Mouse (Mus musculus) cerebellum, adult 2 months (tissue): ENCODE measurements around the gene Uchl5. TPM values are rescaled to one million over a fixed set of nuclear protein-coding genes. Genes with fewer than 3 reads are reported as not detected.

Experiments
- DNase-seq, 2 experiments: peaks; one replicate each; pipeline ENCODE4 v3.0.0; 2021
- H3K27ac ChIP-seq: fragments of 200-500 bp; 2 replicates; pipeline ENCODE4 v1.5.1; 2012; ENCODE audit warnings: low read length, control low read depth, inconsistent platforms; ENCODE audit not compliant: insufficient read depth
- H3K27me3 ChIP-seq: fragments of 200-500 bp; 2 replicates; pipeline ENCODE4 v1.6.1; 2012; ENCODE audit warnings: inconsistent platforms, mild to moderate bottlenecking, low read length, moderate library complexity; ENCODE audit not compliant: control insufficient read depth, insufficient read depth
- H3K4me1 ChIP-seq: fragments of 200-500 bp; 2 replicates; pipeline ENCODE4 v1.6.1; 2011; ENCODE audit warnings: low read length; ENCODE audit not compliant: control insufficient read depth, insufficient read depth
- H3K4me3 ChIP-seq: fragments of 200-500 bp; replicated peaks from 2 replicates; pipeline ENCODE3; 2011; ENCODE audit warnings: mild to moderate bottlenecking, low read depth, low read length, control low read depth; ENCODE audit not compliant: insufficient read depth
- CTCF ChIP-seq: fragments of 200-500 bp; IDR thresholded peaks from 2 replicates; pipeline ENCODE4 v1.5.1; 2011; ENCODE audit warnings: low read depth, mild to moderate bottlenecking, control low read depth, low read length, moderate library complexity, borderline replicate concordance; ENCODE audit not compliant: insufficient read depth
- POLR2A ChIP-seq: fragments of 200-500 bp; IDR thresholded peaks from 2 replicates; pipeline ENCODE4 v1.6.1; 2011; ENCODE audit warnings: low read length, control low read depth, borderline replicate concordance; ENCODE audit not compliant: insufficient read depth
- WGBS: fragments of 180-500 bp; shearing (Covaris S2); methylation state at CpG from one replicate; pipeline ENCODE4 v1.1.7; 2018; 5-methylcytosine and 5-hydroxymethylcytosine counted together
- polyA plus RNA-seq: library from polyadenylated mRNA; depleted of rRNA; stranded (reverse); fragments of >200 nt; gene quantifications from 2 replicates; pipeline ENCODE4 v1.2.3, GENCODE M21; 2012; rRNA removed

The Uchl5 gene
- 33.8 and 38.9 TPM in 2 replicates for polyA plus RNA-seq

DNA sequence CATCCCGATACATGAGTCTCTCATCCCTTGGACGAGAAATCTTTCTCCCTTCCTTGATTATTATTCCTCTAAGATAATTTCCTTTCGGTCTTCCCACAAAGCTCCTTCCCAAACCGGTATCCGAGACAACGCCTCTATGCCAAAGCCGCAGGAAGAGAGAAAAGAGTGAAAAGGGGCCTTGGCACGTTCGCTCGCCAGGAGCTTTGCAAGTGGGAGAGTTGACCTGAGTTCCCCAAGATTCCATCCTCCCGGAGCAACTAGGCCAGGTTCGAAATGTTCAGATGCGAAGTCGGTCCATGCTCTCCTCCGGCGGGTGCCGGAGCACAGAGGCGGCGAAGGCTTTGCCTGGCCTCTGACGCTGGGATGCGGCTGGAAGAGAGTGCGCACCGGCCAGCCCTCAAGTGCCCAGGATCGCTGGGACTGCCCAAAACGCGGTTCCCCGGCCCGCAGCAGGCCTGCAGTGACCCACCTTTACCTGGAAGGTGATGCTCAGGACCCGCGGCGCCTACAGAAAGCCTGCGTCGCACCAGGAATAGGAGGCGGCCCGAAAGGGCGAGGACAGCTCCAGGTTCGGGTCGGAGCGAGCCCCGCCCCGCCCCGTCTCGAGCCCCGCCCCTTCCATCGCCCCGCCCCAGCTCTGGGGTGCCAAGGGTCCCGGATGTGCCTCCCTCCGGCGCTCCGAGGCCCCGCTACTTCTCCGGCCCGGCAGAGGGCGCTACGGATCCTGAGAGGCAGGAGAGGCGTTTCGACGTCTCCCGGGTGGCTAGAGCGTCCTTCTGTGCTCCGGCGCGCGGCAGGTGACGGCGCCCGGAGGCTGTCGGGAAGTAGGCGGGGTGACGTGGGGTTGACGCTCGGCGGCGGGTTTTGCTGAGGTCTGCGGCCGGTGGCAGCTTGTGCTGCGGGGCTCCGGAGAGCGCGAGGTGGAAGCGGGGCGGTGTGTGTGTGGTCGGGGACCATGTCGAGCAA lies at the start of gene Uchl5, which contains the start of gene Trove2:
Uchl5 (plus strand) TSS at position 827 of the 966 bp plus-strand sequence.
Trove2 (minus strand) TSS at position 623 of the 966 bp plus-strand sequence.
- Histone ChIP-seq H3K4me1 (peaks cover 9% of the 10 kb centered on the region; the same call in 1 of the 2 replicates), H3K27me3 (no peaks in the 10 kb centered on the region), H3K27ac (peak within 1 kb of the TSS; percentile 55), H3K4me3 (peak within 1 kb of the TSS; percentile 93)
- under 1% methylated on average over 84 of the region's 84 CpGs for WGBS
- DNase-seq: peak; percentile 98 to 99
- peak; percentile 77 for TF ChIP-seq CTCF
- TF ChIP-seq POLR2A: peak; percentile 63

DNA sequence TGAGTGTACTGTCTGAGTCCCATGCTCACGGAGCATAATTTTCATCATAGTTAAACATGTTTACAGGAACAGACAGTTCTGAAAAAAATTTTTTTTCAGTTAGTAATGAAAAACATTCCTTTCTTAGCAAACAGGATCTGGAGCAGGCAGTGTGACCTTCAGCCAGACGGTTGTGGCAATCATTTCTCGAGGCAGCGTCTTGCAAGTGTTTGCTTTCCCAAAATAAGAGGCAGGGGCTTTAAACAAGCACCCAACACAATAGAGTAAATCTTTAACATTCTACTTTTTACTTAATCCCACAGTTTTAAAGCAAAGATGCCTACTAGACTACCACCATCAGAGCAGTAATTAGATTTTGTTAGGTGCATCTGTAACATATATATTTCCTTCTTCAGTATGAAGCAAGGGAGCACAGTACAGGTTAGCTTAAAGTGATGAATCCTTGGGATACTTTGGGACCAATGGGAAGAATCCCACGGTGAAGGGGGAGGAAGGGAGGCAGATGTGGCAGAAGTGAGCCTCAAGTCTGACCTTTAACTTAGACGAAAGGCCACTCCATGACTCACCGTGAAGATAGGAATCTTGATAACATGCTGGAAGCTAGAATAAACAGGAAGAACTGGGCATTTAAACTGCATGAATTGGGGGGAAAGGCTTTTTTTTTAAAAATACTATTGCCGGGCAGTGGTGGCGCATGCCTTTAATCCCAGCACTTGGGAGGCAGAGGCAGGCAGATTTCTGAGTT lies 49.2 kb upstream of the Uchl5 start:
- no peak for TF ChIP-seq POLR2A
- TF ChIP-seq CTCF: no peak
- 81% methylated on average over 9 of the region's 9 CpGs for WGBS
- Histone ChIP-seq H3K4me3 (no peak overlapping the region), H3K27ac (no peak overlapping the region), H3K27me3 (no peaks in the 10 kb centered on the region), H3K4me1 (no peaks in the 10 kb centered on the region)
- DNase-seq: no peak

DNA sequence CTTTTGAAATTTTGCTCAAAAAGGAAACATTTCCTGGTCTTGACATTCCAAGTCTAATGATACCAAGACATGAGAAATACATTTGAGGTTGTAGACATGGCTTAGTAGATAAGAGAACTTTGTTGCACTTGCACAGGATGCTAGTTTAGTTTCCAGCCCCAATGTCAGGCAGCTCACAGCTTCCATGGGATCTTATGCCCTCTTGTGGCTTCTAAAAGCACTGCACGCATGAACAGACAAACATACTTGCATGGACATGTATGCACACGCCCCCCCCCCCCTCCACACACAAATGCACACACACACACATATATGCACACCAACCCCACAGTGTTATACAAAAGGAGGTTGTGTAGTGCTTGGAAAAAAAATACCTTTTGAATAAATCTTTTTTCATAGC lies 46.2 kb upstream of the Uchl5 start:
- 75% methylated on average over 2 of the region's 2 CpGs for WGBS
- TF ChIP-seq CTCF: no peak
- TF ChIP-seq POLR2A: no peak

DNA sequence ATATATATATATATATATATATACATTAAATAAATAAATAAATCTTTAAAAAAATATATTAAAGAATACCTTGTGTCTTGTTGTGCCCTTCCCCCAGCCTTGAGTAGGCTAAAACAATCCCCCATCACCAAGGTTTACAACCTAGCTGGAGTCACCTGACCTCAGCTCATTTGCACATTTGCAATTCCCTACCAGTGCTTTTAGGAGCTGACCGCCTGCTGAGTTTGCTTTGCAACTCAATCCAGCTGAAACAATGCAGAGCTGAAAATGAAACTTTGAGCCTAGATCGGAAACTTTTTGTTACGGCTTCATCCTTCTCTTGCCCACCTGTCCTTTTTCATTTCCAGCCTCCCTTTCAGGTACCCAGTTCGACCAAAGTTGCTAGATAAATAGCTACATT lies 45.4 kb upstream of the Uchl5 start:
- 50% methylated on average over 4 of the region's 4 CpGs for WGBS
- no peaks in the 10 kb centered on the region for H3K4me1 ChIP-seq
- TF ChIP-seq CTCF (no peak), POLR2A (no peak)
- no peak for DNase-seq
- H3K4me3 ChIP-seq: no peak overlapping the region
- H3K27ac ChIP-seq: no peak overlapping the region
- no peaks in the 10 kb centered on the region for H3K27me3 ChIP-seq

More for the DNA sequence above, 46.2 kb upstream of the Uchl5 start:
- H3K4me1 ChIP-seq: no peaks in the 10 kb centered on the region
- no peaks in the 10 kb centered on the region for H3K27me3 ChIP-seq
- DNase-seq: no peak
- no peak overlapping the region for H3K4me3 ChIP-seq
- H3K27ac ChIP-seq: no peak overlapping the region

DNA sequence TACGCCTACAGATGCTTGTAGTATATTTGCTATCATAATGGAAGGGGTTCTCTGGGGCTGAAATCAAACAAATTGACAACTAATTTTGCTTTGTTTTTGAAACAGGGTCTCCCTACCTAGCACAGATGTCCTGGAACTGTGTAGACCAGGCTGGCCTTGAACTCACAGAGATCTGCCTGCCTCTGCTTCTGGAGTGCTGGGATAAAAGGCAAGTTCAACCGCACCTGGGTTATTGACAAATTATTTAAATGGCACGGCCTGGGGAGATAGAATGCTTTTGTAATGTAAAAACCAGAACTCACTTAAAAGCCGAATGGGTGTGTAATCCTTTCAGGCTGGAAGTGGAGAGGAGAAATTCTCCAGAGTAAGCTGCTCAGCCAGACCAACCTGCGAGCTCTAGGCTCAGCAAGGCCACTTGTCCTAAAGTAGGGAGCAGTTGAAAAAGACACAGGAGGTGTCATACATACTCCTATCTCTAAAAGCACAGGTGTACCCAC lies 43.1 kb upstream of the Uchl5 start:
- TF ChIP-seq POLR2A: no peak
- TF ChIP-seq CTCF: no peak
- 82% methylated on average over 5 of the region's 5 CpGs for WGBS
- Histone ChIP-seq H3K4me1 (no peaks in the 10 kb centered on the region), H3K27me3 (no peaks in the 10 kb centered on the region), H3K27ac (no peak overlapping the region), H3K4me3 (no peak overlapping the region)
- no peak for DNase-seq

DNA sequence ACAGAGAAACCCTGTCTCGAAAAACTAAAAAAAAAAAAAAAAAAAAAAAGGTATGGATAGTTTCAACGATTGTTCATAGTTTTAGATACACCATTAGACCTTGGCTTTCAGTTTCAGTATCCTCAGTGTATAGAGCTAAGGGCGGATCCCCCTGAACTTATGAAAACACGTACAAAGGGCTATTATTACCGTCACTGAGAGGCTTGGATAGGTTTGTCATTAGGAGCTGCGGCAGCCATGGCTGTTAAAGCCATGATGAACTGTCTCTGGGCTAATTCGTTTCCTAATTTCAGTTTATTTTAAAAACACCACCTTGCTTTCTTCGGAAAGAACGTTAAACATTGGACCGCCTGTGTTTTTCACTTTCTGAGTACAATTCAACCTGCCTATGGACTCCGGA lies 38.3 kb upstream of the Uchl5 start:
- Histone ChIP-seq H3K4me3 (peak overlapping the region; percentile 94), H3K27ac (peak overlapping the region; percentile 77), H3K27me3 (no peaks in the 10 kb centered on the region), H3K4me1 (no peaks in the 10 kb centered on the region)
- peak in 1 of 2 experiments; percentile 13 for DNase-seq
- TF ChIP-seq CTCF: no peak
- TF ChIP-seq POLR2A: no peak
- WGBS: 11% methylated on average over 11 of the region's 11 CpGs

DNA sequence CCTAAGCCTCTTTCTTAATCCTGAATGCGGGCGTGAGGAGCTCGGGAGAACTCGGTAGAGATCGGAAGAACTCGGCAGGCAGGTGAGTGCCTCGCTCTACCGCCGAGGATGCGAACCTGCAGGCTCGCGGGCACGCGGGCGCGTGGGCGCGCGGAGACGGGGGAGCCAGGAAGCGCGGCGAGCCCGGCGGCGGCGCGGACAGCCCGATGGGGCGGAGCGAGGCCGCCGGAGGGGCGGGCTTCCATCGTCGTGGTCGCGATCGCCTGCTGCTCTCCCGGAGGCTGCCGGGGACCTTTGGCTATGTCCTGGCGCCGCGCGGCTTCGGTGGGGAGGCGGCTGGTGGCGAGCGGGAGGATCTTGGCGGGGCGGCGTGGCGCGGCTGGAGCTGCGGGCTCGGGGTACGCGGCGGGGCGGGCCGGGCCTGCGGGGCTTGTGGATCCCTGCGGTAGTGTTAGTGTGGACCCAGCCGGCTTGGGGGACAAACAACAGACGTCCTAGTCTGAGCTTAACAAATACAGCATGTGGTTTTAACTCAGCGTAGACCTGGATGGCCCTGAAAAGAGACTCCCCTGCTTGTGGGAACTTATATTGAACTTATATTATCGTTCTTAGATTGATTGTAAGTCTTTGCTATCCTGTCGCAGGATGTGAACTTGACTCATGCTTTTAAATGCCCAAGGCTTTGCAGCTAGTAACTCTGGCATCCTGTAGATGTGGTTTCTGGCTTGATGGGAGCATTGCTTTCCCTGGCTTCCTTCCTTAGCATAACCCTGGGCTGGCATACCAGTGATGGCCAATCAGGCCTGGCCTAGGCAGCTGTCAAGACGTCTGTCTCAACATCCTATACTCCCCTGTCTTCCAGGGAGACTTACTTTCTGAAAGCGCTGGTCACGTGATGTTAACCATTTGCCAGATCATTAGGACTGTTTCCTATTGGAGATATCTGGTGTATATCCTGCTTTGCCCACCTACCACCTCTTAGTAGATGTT lies 37.4 kb upstream of the Uchl5 start:
- DNase-seq: peak; percentile 96
- under 1% methylated on average over 70 of the region's 71 CpGs for WGBS
- peak overlapping the region; percentile 94 for H3K4me3 ChIP-seq
- TF ChIP-seq POLR2A (peak; percentile 47; the same call in 1 of the 2 replicates), CTCF (no peak)
- H3K27me3 ChIP-seq: no peaks in the 10 kb centered on the region
- peak overlapping the region; percentile 77 for H3K27ac ChIP-seq
- no peaks in the 10 kb centered on the region for H3K4me1 ChIP-seq
